Mouse (Mus musculus) myocyte (in vitro differentiated cells): ENCODE measurements around the gene Dennd1b.

ENCODE experiments used
- CEBPB ChIP-seq: IDR thresholded peaks from 2 replicates; pipeline ENCODE4 v1.6.1; 2011; ENCODE audit warnings: mild to moderate bottlenecking, moderate library complexity; ENCODE audit not compliant: poor library complexity, insufficient read depth, severe bottlenecking
- E2F4 ChIP-seq: IDR thresholded peaks from one replicate; pipeline ENCODE4 v1.6.1; 2011; ENCODE audit warnings: mild to moderate bottlenecking, control low read depth, moderate library complexity; ENCODE audit not compliant: insufficient read depth
- MAX ChIP-seq: IDR thresholded peaks from one replicate; pipeline ENCODE4 v1.6.1; 2011; ENCODE audit warnings: low read depth, mild to moderate bottlenecking, control low read depth
- MYOD1 ChIP-seq, 3 experiments: IDR thresholded peaks; one replicate each; pipeline ENCODE4 v1.6.1; 2011; ENCODE audit warnings: control low read depth in 2 of 3, low read depth in 2 of 3, mild to moderate bottlenecking in 2 of 3, moderate library complexity in 1 of 3; ENCODE audit not compliant: insufficient read length in 2 of 3, control insufficient read depth in 1 of 3
- MYOG ChIP-seq, 3 experiments: IDR thresholded peaks; one replicate each; pipeline ENCODE4 v1.6.1; 2011; ENCODE audit warnings: control low read depth in 2 of 3, low read depth in 2 of 3, mild to moderate bottlenecking in 2 of 3; ENCODE audit not compliant: insufficient read length in 2 of 3, control insufficient read depth in 1 of 3, insufficient read depth in 1 of 3
- POLR2A ChIP-seq: IDR thresholded peaks from one replicate; pipeline ENCODE4 v1.6.1; 2011; ENCODE audit warnings: low read depth, mild to moderate bottlenecking, control low read depth, moderate library complexity; ENCODE audit not compliant: insufficient read length
- POLR2AphosphoS2 ChIP-seq: IDR thresholded peaks from one replicate; pipeline ENCODE4 v1.6.1; 2011; ENCODE audit warnings: low read depth, control low read depth; ENCODE audit not compliant: insufficient read length
- REST ChIP-seq: IDR thresholded peaks from one replicate; pipeline ENCODE4 v1.6.1; 2011; ENCODE audit warnings: mild to moderate bottlenecking, control low read depth, moderate library complexity; ENCODE audit not compliant: insufficient read depth, insufficient read length
- SRF ChIP-seq: IDR thresholded peaks from one replicate; pipeline ENCODE4 v1.6.1; 2011; ENCODE audit warnings: low read depth; ENCODE audit not compliant: control insufficient read depth, insufficient read length
- TCF12 ChIP-seq: IDR thresholded peaks from one replicate; pipeline ENCODE4 v1.6.1; 2011; ENCODE audit warnings: mild to moderate bottlenecking, control low read depth; ENCODE audit not compliant: poor library complexity, insufficient read depth, severe bottlenecking
- TCF3 ChIP-seq: IDR thresholded peaks from one replicate; pipeline ENCODE4 v1.6.1; 2011; ENCODE audit warnings: low read depth, control low read depth; ENCODE audit not compliant: insufficient read length
- USF1 ChIP-seq: IDR thresholded peaks from one replicate; pipeline ENCODE4 v1.6.1; 2011; ENCODE audit warnings: low read depth, mild to moderate bottlenecking, control low read depth, moderate library complexity

- no peak for TF ChIP-seq SRF
- TF ChIP-seq POLR2AphosphoS2: no peak
- TF ChIP-seq E2F4: no peak
- no peak for TF ChIP-seq MYOG (IDR thresholded peaks at IDR 0.05; ENCODE audit: control insufficient read depth in 1 of 3, insufficient read depth in 1 of 3, insufficient read length in 2 of 3, low read depth in 2 of 3)
- TF ChIP-seq REST: no peak
- TF ChIP-seq CEBPB: no peak
- TF ChIP-seq POLR2A: no peak
- no peak for TF ChIP-seq USF1
- TF ChIP-seq TCF12: no peak
- no peak for TF ChIP-seq MYOD1 (IDR thresholded peaks at IDR 0.05; ENCODE audit: control insufficient read depth in 1 of 3, insufficient read length in 2 of 3, low read depth in 2 of 3)
- no peak for TF ChIP-seq MAX
- TF ChIP-seq TCF3: no peak
Observed at GRCm38 (mm10) chr1:139161619-139162018, 198.4 kb downstream of the Dennd1b start.
